Mouse (Mus musculus) ES-E14 (cell line): ENCODE data around the gene Patz1. TPM values are rescaled to one million over a fixed set of nuclear protein-coding genes. Genes with fewer than 3 reads are reported as not detected.

Experiments
- DNase-seq: peaks from one replicate; pipeline ENCODE4 v3.0.0-alpha.2; 2013; ENCODE audit warnings: low read depth, low spot score
- H3K27ac ChIP-seq: 2 replicates; pipeline ENCODE4 v1.5.1; 2012; ENCODE audit warnings: low read depth, mild to moderate bottlenecking, low read length, moderate library complexity, mixed read lengths; ENCODE audit not compliant: poor library complexity, insufficient read depth, severe bottlenecking
- H3K36me3 ChIP-seq: 2 replicates; pipeline ENCODE4 v1.6.1; 2012; ENCODE audit warnings: mild to moderate bottlenecking, low read length, moderate library complexity, mixed read lengths; ENCODE audit not compliant: control insufficient read depth, poor library complexity, insufficient read depth, severe bottlenecking
- H3K4me1 ChIP-seq, 2 experiments: fragments of 150-350 bp in 1 of 2; sonication (generic) in 1 of 2; 2 replicates each; pipeline ENCODE4 v1.6.1; 2012; ENCODE audit warnings: low read length in 2 of 2, mild to moderate bottlenecking in 1 of 2, mixed read lengths in 1 of 2; ENCODE audit not compliant: control insufficient read depth in 2 of 2, insufficient read depth in 2 of 2, poor library complexity in 1 of 2
- H3K4me3 ChIP-seq, 2 experiments: fragments of 150-350 bp in 1 of 2; sonication (generic) in 1 of 2; 2 replicates each; pipeline ENCODE4 v1.5.1; 2012; ENCODE audit warnings: low read length in 2 of 2, low read depth in 1 of 2, mild to moderate bottlenecking in 1 of 2, mixed read lengths in 1 of 2; ENCODE audit not compliant: insufficient read depth in 1 of 2, poor library complexity in 1 of 2, severe bottlenecking in 1 of 2
- H3K9ac ChIP-seq: 2 replicates; pipeline ENCODE4 v1.6.1; 2012; ENCODE audit warnings: low read depth, mild to moderate bottlenecking, low read length, mixed read lengths; ENCODE audit not compliant: poor library complexity, insufficient read depth, severe bottlenecking
- H3K9me3 ChIP-seq: fragments of 150-350 bp; sonication (generic); 2 replicates; pipeline ENCODE4 v1.6.1; 2012; ENCODE audit warnings: low read depth, mild to moderate bottlenecking, low read length; ENCODE audit not compliant: control insufficient read depth, insufficient read depth
- CHD2 ChIP-seq: IDR thresholded peaks from 2 replicates; pipeline ENCODE4 v1.6.1; 2014; ENCODE audit warnings: mild to moderate bottlenecking, low read depth, low read length, inconsistent platforms
- HCFC1 ChIP-seq: IDR thresholded peaks from 2 replicates; pipeline ENCODE4 v1.6.1; 2012; ENCODE audit warnings: low read length, inconsistent platforms, borderline replicate concordance; ENCODE audit not compliant: insufficient read depth
- MAFK ChIP-seq: IDR thresholded peaks from 2 replicates; pipeline ENCODE4 v1.6.1; 2014; ENCODE audit warnings: mild to moderate bottlenecking, low read depth, low read length, inconsistent platforms; ENCODE audit not compliant: insufficient read depth
- ZC3H11A ChIP-seq: IDR thresholded peaks from 2 replicates; pipeline ENCODE4 v1.6.1; 2012; ENCODE audit warnings: low read depth, mild to moderate bottlenecking, inconsistent platforms, low read length, borderline replicate concordance
- ZNF384 ChIP-seq: IDR thresholded peaks from 2 replicates; pipeline ENCODE4 v1.6.1; 2012; ENCODE audit warnings: low read depth, low read length, inconsistent platforms
- in situ Hi-C, 2 experiments: fragments of 600-800 bp; cut with MboI; formaldehyde crosslinking; loops; one replicate each; pipeline ENCODE4 v1.15.1; 2025; ENCODE audit warnings: low sequenced_read_pairs in 2 of 2, inconsistent platforms in 1 of 2; ENCODE audit not compliant: unreplicated experiment in 2 of 2
- total RNA-seq: library from RNA; depleted of rRNA; stranded (reverse); fragments of 300-350 nt; gene quantifications from 2 replicates; pipeline ENCODE4 v1.2.3, GENCODE M21; 2012

Gene Patz1
- total RNA-seq, 1 experiment: 61.8 TPM

- no peak overlapping the region for H3K4me3 ChIP-seq
- peaks cover 30% of the 10 kb centered on the region for H3K36me3 ChIP-seq
- H3K9me3 ChIP-seq: no peaks in the 10 kb centered on the region
- peaks cover 2 to 4% of the 10 kb centered on the region in 2 experiments; a peak in 2 of 4 replicates for H3K4me1 ChIP-seq
- TF ChIP-seq ZNF384: no peak
- no peak for TF ChIP-seq ZC3H11A
- no peak for TF ChIP-seq MAFK
- no peak for TF ChIP-seq HCFC1
- TF ChIP-seq CHD2: no peak
- in situ Hi-C loops: no loop called here
- no peak overlapping the region for H3K9ac ChIP-seq
- no peak for DNase-seq
- no peak overlapping the region for H3K27ac ChIP-seq
Measured at GRCm38 (mm10) chr11:3313294-3313693, 24.6 kb downstream of the Patz1 start.

GRCm38 (mm10) chr11:3314148-3314547 is 25.5 kb downstream of the Patz1 start:
- Histone ChIP-seq H3K9ac (no peak overlapping the region), H3K9me3 (no peaks in the 10 kb centered on the region), H3K27ac (no peak overlapping the region), H3K4me3 (no peak overlapping the region), H3K36me3 (peaks cover 24% of the 10 kb centered on the region), H3K4me1 (peaks cover 2 to 4% of the 10 kb centered on the region in 2 experiments; a peak in 2 of 4 replicates)
- TF ChIP-seq ZC3H11A (peak; percentile 9; the same call in 1 of the 2 replicates), MAFK (no peak), CHD2 (no peak), HCFC1 (no peak), ZNF384 (no peak)
- in situ Hi-C loops: no loop called here
- peak; percentile 93 for DNase-seq

GRCm38 (mm10) chr11:3318286-3318685 is 29.6 kb downstream of the Patz1 start:
- Histone ChIP-seq H3K27ac (no peak overlapping the region), H3K9ac (no peak overlapping the region), H3K4me3 (no peak overlapping the region), H3K36me3 (peaks cover 3% of the 10 kb centered on the region; the same call in 1 of the 2 replicates), H3K9me3 (no peaks in the 10 kb centered on the region), H3K4me1 (peaks cover 4% of the 10 kb centered on the region in 2 experiments; a peak in 2 of 4 replicates)
- no peak for DNase-seq
- TF ChIP-seq ZNF384 (no peak), HCFC1 (no peak), ZC3H11A (no peak), MAFK (no peak), CHD2 (no peak)
- in situ Hi-C loops: no loop called here

- Histone ChIP-seq H3K4me3 (no peak overlapping the region), H3K27ac (no peak overlapping the region), H3K4me1 (peaks cover 16 to 18% of the 10 kb centered on the region in 2 experiments; a peak in 3 of 4 replicates), H3K36me3 (no peaks in the 10 kb centered on the region; the same call in 1 of the 2 replicates), H3K9me3 (no peaks in the 10 kb centered on the region), H3K9ac (no peak overlapping the region)
- TF ChIP-seq HCFC1 (no peak), ZNF384 (no peak), MAFK (no peak), ZC3H11A (no peak), CHD2 (no peak)
- in situ Hi-C loops: no loop called here
- no peak for DNase-seq
Measured at GRCm38 (mm10) chr11:3328271-3328670, 39.6 kb downstream of the Patz1 start.
